Mouse (Mus musculus) cerebellum, adult 2 months (tissue): ENCODE data around the gene Gm45021. TPM values are rescaled to one million over a fixed set of nuclear protein-coding genes. Genes with fewer than 3 reads are reported as not detected.
A peak's percentile ranks its signal among the peaks of the same experiment; 100 is the strongest.

Source experiments
- DNase-seq, 2 experiments: peaks; one replicate each; pipeline ENCODE4 v3.0.0; 2021
- H3K27ac ChIP-seq: fragments of 200-500 bp; 2 replicates; pipeline ENCODE4 v1.5.1; 2012; ENCODE audit warnings: low read length, control low read depth, inconsistent platforms; ENCODE audit not compliant: insufficient read depth
- H3K27me3 ChIP-seq: fragments of 200-500 bp; 2 replicates; pipeline ENCODE4 v1.6.1; 2012; ENCODE audit warnings: inconsistent platforms, mild to moderate bottlenecking, low read length, moderate library complexity; ENCODE audit not compliant: control insufficient read depth, insufficient read depth
- H3K4me1 ChIP-seq: fragments of 200-500 bp; 2 replicates; pipeline ENCODE4 v1.6.1; 2011; ENCODE audit warnings: low read length; ENCODE audit not compliant: control insufficient read depth, insufficient read depth
- H3K4me3 ChIP-seq: fragments of 200-500 bp; replicated peaks from 2 replicates; pipeline ENCODE3; 2011; ENCODE audit warnings: mild to moderate bottlenecking, low read depth, low read length, control low read depth; ENCODE audit not compliant: insufficient read depth
- CTCF ChIP-seq: fragments of 200-500 bp; IDR thresholded peaks from 2 replicates; pipeline ENCODE4 v1.5.1; 2011; ENCODE audit warnings: low read depth, mild to moderate bottlenecking, control low read depth, low read length, moderate library complexity, borderline replicate concordance; ENCODE audit not compliant: insufficient read depth
- POLR2A ChIP-seq: fragments of 200-500 bp; IDR thresholded peaks from 2 replicates; pipeline ENCODE4 v1.6.1; 2011; ENCODE audit warnings: low read length, control low read depth, borderline replicate concordance; ENCODE audit not compliant: insufficient read depth
- WGBS: fragments of 180-500 bp; shearing (Covaris S2); methylation state at CpG from one replicate; pipeline ENCODE4 v1.1.7; 2018; 5-methylcytosine and 5-hydroxymethylcytosine counted together
- polyA plus RNA-seq: library from polyadenylated mRNA; depleted of rRNA; stranded (reverse); fragments of >200 nt; gene quantifications from 2 replicates; pipeline ENCODE4 v1.2.3, GENCODE M21; 2012

The Gm45021 gene
- polyA plus RNA-seq, 1 experiment, result not detected

GRCm38 (mm10) chr6:48566312-48566711, 23.1 kb upstream of the Gm45021 start:
- 15% methylated on average over 5 of the region's 5 CpGs for WGBS
- H3K27me3 ChIP-seq, result no peaks in the 10 kb centered on the region
- peaks cover 26% of the 10 kb centered on the region for H3K4me1 ChIP-seq
- no peak overlapping the region for H3K27ac ChIP-seq
- no peak for TF ChIP-seq POLR2A
- no peak for TF ChIP-seq CTCF
- peak; percentile 69 to 71 for DNase-seq
- no peak overlapping the region for H3K4me3 ChIP-seq

- peaks cover 26% of the 10 kb centered on the region for H3K4me1 ChIP-seq
- H3K27ac ChIP-seq, result peak overlapping the region; percentile 24; the same call in 1 of the 2 replicates
- peak; percentile 60 to 68 for DNase-seq
- peak overlapping the region; percentile 17 for H3K4me3 ChIP-seq
- TF ChIP-seq CTCF, result no peak
- TF ChIP-seq POLR2A, result no peak
- H3K27me3 ChIP-seq, result no peaks in the 10 kb centered on the region
- WGBS, result 11% methylated on average over 21 of the region's 21 CpGs
Measured at GRCm38 (mm10) chr6:48568036-48568984, 21.1 kb upstream of the Gm45021 start.

GRCm38 (mm10) chr6:48569065-48569807, 20.2 kb upstream of the Gm45021 start:
- no peak overlapping the region for H3K4me3 ChIP-seq
- no peaks in the 10 kb centered on the region for H3K27me3 ChIP-seq
- TF ChIP-seq CTCF (no peak), POLR2A (no peak)
- H3K4me1 ChIP-seq, result peaks cover 26% of the 10 kb centered on the region
- H3K27ac ChIP-seq, result peak overlapping the region; percentile 65
- peak; percentile 29 to 34 for DNase-seq
- WGBS, result 38% methylated on average over 8 of the region's 8 CpGs

GRCm38 (mm10) chr6:48572014-48572413, 17.4 kb upstream of the Gm45021 start:
- no peak for TF ChIP-seq POLR2A
- TF ChIP-seq CTCF, result no peak
- Histone ChIP-seq H3K27me3 (no peaks in the 10 kb centered on the region), H3K4me1 (peaks cover 20% of the 10 kb centered on the region), H3K27ac (no peak overlapping the region), H3K4me3 (no peak overlapping the region)
- WGBS, result 83% methylated on average over 5 of the region's 5 CpGs
- DNase-seq, result no peak

- no peak within 1 kb of the TSS for H3K27ac ChIP-seq
- TF ChIP-seq POLR2A (no peak), CTCF (no peak)
- H3K4me3 ChIP-seq, result no peak within 1 kb of the TSS
- 36% methylated on average over 6 of the region's 6 CpGs for WGBS
- H3K4me1 ChIP-seq, result peaks cover 18% of the 10 kb centered on the region
- no peaks in the 10 kb centered on the region for H3K27me3 ChIP-seq
- DNase-seq, result no peak
Measured at GRCm38 (mm10) chr6:48572572-48573061, 16.8 kb upstream of the Gm45021 start, which contains the start of gene Rarres2. Rarres2 (minus strand) TSS chr6:48572789.

GRCm38 (mm10) chr6:48573280-48573679, 16.1 kb upstream of the Gm45021 start:
- no peak overlapping the region for H3K4me3 ChIP-seq
- WGBS, result 77% methylated on average over 10 of the region's 10 CpGs
- H3K27ac ChIP-seq, result no peak overlapping the region
- peaks cover 12% of the 10 kb centered on the region for H3K4me1 ChIP-seq
- DNase-seq, result no peak
- no peaks in the 10 kb centered on the region for H3K27me3 ChIP-seq
- no peak for TF ChIP-seq POLR2A
- TF ChIP-seq CTCF, result no peak

GRCm38 (mm10) chr6:48573981-48574380, 15.4 kb upstream of the Gm45021 start:
- Histone ChIP-seq H3K27me3 (no peaks in the 10 kb centered on the region), H3K4me3 (no peak overlapping the region), H3K27ac (no peak overlapping the region), H3K4me1 (peaks cover 6% of the 10 kb centered on the region)
- no peak for DNase-seq
- TF ChIP-seq POLR2A (no peak), CTCF (no peak)
- 81% methylated on average over 3 of the region's 3 CpGs for WGBS

GRCm38 (mm10) chr6:48578736-48579135, 10.7 kb upstream of the Gm45021 start:
- DNase-seq, result no peak
- WGBS, result 71% methylated on average over 5 of the region's 5 CpGs
- H3K27me3 ChIP-seq, result no peaks in the 10 kb centered on the region
- TF ChIP-seq CTCF, result no peak
- no peak for TF ChIP-seq POLR2A
- no peak overlapping the region for H3K4me3 ChIP-seq
- peaks cover 2% of the 10 kb centered on the region; the same call in 1 of the 2 replicates for H3K4me1 ChIP-seq
- H3K27ac ChIP-seq, result no peak overlapping the region
